Mouse (Mus musculus) macrophage (primary cell): ENCODE results near the gene Plcb2. TPM values are rescaled to one million over a fixed set of nuclear protein-coding genes. Genes with fewer than 3 reads are reported as not detected.

ENCODE experiments used
- H3K27ac ChIP-seq: fragments of 350-480 bp; formaldehyde crosslinking; 2 replicates; pipeline ENCODE4 v1.9.0; 2021
- H3K36me3 ChIP-seq: fragments of 350-480 bp; formaldehyde crosslinking; 2 replicates; pipeline ENCODE4 v1.9.0; 2021; ENCODE audit errors: inconsistent target
- H3K4me3 ChIP-seq: fragments of 350-480 bp; formaldehyde crosslinking; 2 replicates; pipeline ENCODE4 v1.9.0; 2021; ENCODE audit errors: inconsistent target
- H3K79me2 ChIP-seq: fragments of 350-480 bp; formaldehyde crosslinking; 2 replicates; pipeline ENCODE4 v1.9.0; 2021; ENCODE audit errors: inconsistent target
- WGBS: methylation state at CpG from one replicate; pipeline ENCODE4 v1.1.7; 2026; ENCODE audit warnings: inconsistent platforms; ENCODE audit not compliant: missing documents; 5-methylcytosine and 5-hydroxymethylcytosine counted together
- polyA plus RNA-seq: library from polyadenylated mRNA; stranded (reverse); fragments of 250-400 nt; gene quantifications from 3 replicates; pipeline ENCODE4 v1.2.4, GENCODE M21; 2018; ENCODE audit warnings: inconsistent platforms
- total RNA-seq, 78 experiments: library from RNA; depleted of rRNA; stranded (reverse); fragments of 250-400 nt; gene quantifications; 1 replicate in 9 of 78; 2 replicates in 24 of 78; 3 replicates in 43 of 78; 4 replicates in 2 of 78; pipeline ENCODE4 v1.2.4; 2018; ENCODE audit warnings: inconsistent platforms in 56 of 78

Gene Plcb2
- 100 to 1,000 TPM in 15 of 26 experiments, 10 to 100 TPM in 11; 17.9 to 154 (median 104) TPM for total RNA-seq (2018; cell fraction: chromatin; rRNA removed)
- total RNA-seq (2018; cell fraction: cytosol; rRNA removed): 10 to 100 TPM; 10.9 to 22.0 (median 15.2) TPM
- total RNA-seq (2018; cell fraction: nucleus; rRNA removed): 10 to 100 TPM; 21.3 to 97.0 (median 53.3) TPM
- 9.8 to 23.1 TPM (median 22.2 TPM) in 3 replicates for polyA plus RNA-seq

- peaks cover 13% of the 10 kb centered on the region; the same call in 1 of the 2 replicates for H3K36me3 ChIP-seq
- WGBS: 3% methylated on average over 6 of the region's 7 CpGs
- peaks cover 15% of the 10 kb centered on the region; the same call in 1 of the 2 replicates for H3K79me2 ChIP-seq
- peak within 1 kb of the TSS; percentile 59 for H3K4me3 ChIP-seq
- peak within 1 kb of the TSS; percentile 87 for H3K27ac ChIP-seq
Observed at GRCm38 (mm10) chr2:118728337-118728736, at the start of gene Plcb2. Gene Plcb2, minus strand, starts transcription at chr2:118728438.

GRCm38 (mm10) chr2:118776295-118776694, 48.1 kb upstream of the Plcb2 start:
- no peaks in the 10 kb centered on the region for H3K36me3 ChIP-seq
- H3K27ac ChIP-seq: no peak overlapping the region
- no peaks in the 10 kb centered on the region for H3K79me2 ChIP-seq
- H3K4me3 ChIP-seq: no peak overlapping the region
- 63% methylated on average over 2 of the region's 2 CpGs for WGBS

GRCm38 (mm10) chr2:118775846-118776245, 47.6 kb upstream of the Plcb2 start:
- 91% methylated on average over 3 of the region's 4 CpGs for WGBS
- Histone ChIP-seq H3K4me3 (no peak overlapping the region), H3K27ac (no peak overlapping the region), H3K79me2 (no peaks in the 10 kb centered on the region), H3K36me3 (no peaks in the 10 kb centered on the region)

- WGBS: 17% methylated on average over 1 of the region's 1 CpGs
- Histone ChIP-seq H3K36me3 (no peaks in the 10 kb centered on the region), H3K79me2 (no peaks in the 10 kb centered on the region), H3K27ac (no peak overlapping the region), H3K4me3 (no peak overlapping the region)
Observed at GRCm38 (mm10) chr2:118775396-118775795, 47.2 kb upstream of the Plcb2 start.

- Histone ChIP-seq H3K79me2 (no peaks in the 10 kb centered on the region), H3K4me3 (no peak overlapping the region), H3K36me3 (no peaks in the 10 kb centered on the region), H3K27ac (no peak overlapping the region)
- 67% methylated on average over 1 of the region's 2 CpGs for WGBS
Observed at GRCm38 (mm10) chr2:118774536-118774935, 46.3 kb upstream of the Plcb2 start.

GRCm38 (mm10) chr2:118772158-118772874, 44.1 kb upstream of the Plcb2 start, which contains the start of gene Phgr1:
Gene Phgr1, plus strand, starts transcription at chr2:118772769.
- Histone ChIP-seq H3K27ac (no peak within 1 kb of the TSS), H3K4me3 (no peak within 1 kb of the TSS), H3K36me3 (no peaks in the 10 kb centered on the region), H3K79me2 (no peaks in the 10 kb centered on the region)
- WGBS: 67% methylated on average over 6 of the region's 6 CpGs

GRCm38 (mm10) chr2:118766041-118767033, 38.1 kb upstream of the Plcb2 start:
- no peak overlapping the region for H3K27ac ChIP-seq
- 61% methylated on average over 10 of the region's 10 CpGs for WGBS
- H3K36me3 ChIP-seq: no peaks in the 10 kb centered on the region
- H3K4me3 ChIP-seq: no peak overlapping the region
- H3K79me2 ChIP-seq: no peaks in the 10 kb centered on the region

GRCm38 (mm10) chr2:118764875-118765274, 36.6 kb upstream of the Plcb2 start:
- no peaks in the 10 kb centered on the region for H3K36me3 ChIP-seq
- no peaks in the 10 kb centered on the region for H3K79me2 ChIP-seq
- 92% methylated on average over 5 of the region's 5 CpGs for WGBS
- H3K4me3 ChIP-seq: no peak overlapping the region
- no peak overlapping the region for H3K27ac ChIP-seq

GRCm38 (mm10) chr2:118764094-118764831, 36.0 kb upstream of the Plcb2 start:
- no peak overlapping the region for H3K27ac ChIP-seq
- H3K4me3 ChIP-seq: no peak overlapping the region
- H3K79me2 ChIP-seq: no peaks in the 10 kb centered on the region
- 42% methylated on average over 11 of the region's 11 CpGs for WGBS
- H3K36me3 ChIP-seq: no peaks in the 10 kb centered on the region

- 81% methylated on average over 7 of the region's 7 CpGs for WGBS
- Histone ChIP-seq H3K27ac (no peak overlapping the region), H3K4me3 (no peak overlapping the region), H3K79me2 (no peaks in the 10 kb centered on the region), H3K36me3 (no peaks in the 10 kb centered on the region)
Observed at GRCm38 (mm10) chr2:118763469-118763868, 35.2 kb upstream of the Plcb2 start.

GRCm38 (mm10) chr2:118762784-118763148, 34.5 kb upstream of the Plcb2 start:
- H3K79me2 ChIP-seq: no peaks in the 10 kb centered on the region
- WGBS: 28% methylated on average over 10 of the region's 10 CpGs
- H3K4me3 ChIP-seq: no peak overlapping the region
- H3K27ac ChIP-seq: no peak overlapping the region
- H3K36me3 ChIP-seq: no peaks in the 10 kb centered on the region

GRCm38 (mm10) chr2:118761906-118762783, 33.9 kb upstream of the Plcb2 start, which contains the start of gene Ccdc9b:
Gene Ccdc9b, minus strand, starts transcription at chr2:118762661.
- H3K4me3 ChIP-seq: no peak within 1 kb of the TSS
- H3K27ac ChIP-seq: no peak within 1 kb of the TSS
- H3K79me2 ChIP-seq: no peaks in the 10 kb centered on the region
- WGBS: 33% methylated on average over 29 of the region's 29 CpGs
- H3K36me3 ChIP-seq: no peaks in the 10 kb centered on the region

- Histone ChIP-seq H3K79me2 (no peaks in the 10 kb centered on the region), H3K4me3 (no peak overlapping the region), H3K27ac (no peak overlapping the region), H3K36me3 (no peaks in the 10 kb centered on the region)
- WGBS: 97% methylated on average over 12 of the region's 12 CpGs
Observed at GRCm38 (mm10) chr2:118761358-118761757, 33.1 kb upstream of the Plcb2 start.
